Mouse (Mus musculus) brain, embryonic 14.5 days (tissue): ENCODE measurements around the gene BC016579.

Experiments
- CTCF ChIP-seq: fragments of 200-500 bp; IDR thresholded peaks from 2 replicates; pipeline ENCODE4 v1.5.1; 2012; ENCODE audit warnings: inconsistent platforms, mild to moderate bottlenecking, moderate library complexity, borderline replicate concordance; ENCODE audit not compliant: insufficient read depth, insufficient read length; ENCODE audit errors: extremely low read depth
- POLR2A ChIP-seq: fragments of 200-500 bp; IDR thresholded peaks from 2 replicates; pipeline ENCODE4 v1.6.1; 2012; ENCODE audit warnings: mild to moderate bottlenecking, inconsistent platforms, borderline replicate concordance; ENCODE audit not compliant: poor library complexity, insufficient read depth, insufficient read length, severe bottlenecking; ENCODE audit errors: extremely low read depth

GRCm38 (mm10) chr16:45693558-45693957 is 39.7 kb upstream of the BC016579 start, which contains the start of gene Tmprss7:
- no peak for TF ChIP-seq CTCF
- TF ChIP-seq POLR2A = no peak
